Mouse (Mus musculus) v-Abl transformed pro-B cells (cell line): ENCODE measurements around the gene Zbed5.

ENCODE experiments used
- in situ Hi-C, 2 experiments: fragments of 400-800 bp; cut with MboI; formaldehyde crosslinking; loops; one replicate each; pipeline ENCODE4 v1.15.1; 2025; ENCODE audit not compliant: unreplicated experiment in 2 of 2

The Zbed5 gene

DNA sequence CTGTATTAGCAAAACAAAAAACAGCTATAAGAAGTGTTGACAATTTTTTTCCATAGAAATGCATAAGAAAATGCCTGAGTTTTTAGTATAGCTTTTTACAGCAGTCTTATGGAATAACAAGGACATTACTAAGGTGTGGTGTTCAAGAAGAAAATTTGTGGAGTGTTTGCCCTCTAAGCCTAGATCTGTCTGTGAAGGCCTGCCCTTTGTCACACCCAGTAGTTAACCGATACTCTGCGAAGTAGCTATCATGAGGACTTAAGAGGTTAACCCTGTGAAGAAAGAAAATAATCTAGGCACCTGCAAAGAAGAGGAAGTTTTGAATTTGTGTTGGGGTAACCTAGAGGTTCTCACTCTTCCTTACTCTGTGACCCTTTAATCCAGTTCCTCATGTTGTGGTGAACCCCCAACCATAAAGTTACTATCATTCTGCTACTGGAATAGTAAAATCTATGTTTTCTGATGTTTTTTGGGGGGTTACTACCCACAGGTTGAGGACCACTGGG lies 52.1 kb downstream of the Zbed5 start:
- in situ Hi-C loops = no loop called here

DNA sequence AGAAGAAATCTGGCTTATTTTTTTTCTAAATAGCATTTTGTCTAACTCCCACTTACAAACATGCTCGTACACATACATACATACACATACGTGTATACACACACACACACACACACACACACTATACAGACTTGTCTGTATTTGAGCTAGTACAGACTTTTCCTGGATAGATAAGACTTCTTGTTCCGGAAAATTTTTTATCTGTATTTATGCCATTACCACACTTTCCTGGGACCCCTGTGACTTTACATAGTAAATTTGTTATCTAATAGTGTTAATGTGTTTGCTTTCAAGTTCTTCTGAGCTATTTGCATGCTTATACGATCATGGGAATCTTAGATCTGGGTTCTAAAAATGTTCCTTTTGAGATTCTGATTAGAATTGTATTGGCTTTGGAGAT lies 56.6 kb downstream of the Zbed5 start:
- in situ Hi-C loops = no loop called here
